Mouse (Mus musculus) forebrain, embryonic 10.5 days (tissue): ENCODE results near the gene Tbcb. TPM values are rescaled to one million over a fixed set of nuclear protein-coding genes. Genes with fewer than 3 reads are reported as not detected.
"Not testable (repeated sequence)": the region's sequence is repeated elsewhere in the genome, so short reads cannot be mapped to it uniquely, and the experiment has no call there.

Experiments
- DNase-seq: peaks from one replicate; pipeline ENCODE4 v3.0.0-alpha.2; 2017; ENCODE audit warnings: low spot score; ENCODE audit errors: extremely low spot score
- H3K27ac ChIP-seq: fragments of 300-500 bp; sonication (generic); 2 replicates; pipeline ENCODE4 v1.5.1; 2016; ENCODE audit warnings: mild to moderate bottlenecking
- H3K27me3 ChIP-seq: fragments of 300-500 bp; sonication (generic); 2 replicates; pipeline ENCODE4 v1.6.1; 2016; ENCODE audit warnings: mild to moderate bottlenecking; ENCODE audit not compliant: poor library complexity, severe bottlenecking
- H3K36me3 ChIP-seq: fragments of 300-500 bp; sonication (generic); replicated peaks from 2 replicates; pipeline ENCODE4 v1.6.1; 2016; ENCODE audit warnings: mild to moderate bottlenecking, moderate library complexity
- H3K4me1 ChIP-seq: fragments of 300-500 bp; sonication (generic); 2 replicates; pipeline ENCODE4 v1.6.1; 2016
- H3K4me3 ChIP-seq: fragments of 300-500 bp; sonication (generic); 2 replicates; pipeline ENCODE4 v1.5.1; 2016; ENCODE audit warnings: mild to moderate bottlenecking, moderate library complexity
- H3K9me3 ChIP-seq: fragments of 300-500 bp; sonication (generic); 2 replicates; pipeline ENCODE4 v1.6.1; 2016; ENCODE audit warnings: mild to moderate bottlenecking, moderate library complexity
- WGBS: fragments of 180-500 bp; shearing (Covaris S2); methylation state at CpG from one replicate; pipeline ENCODE4 v1.1.7; 2016; 5-methylcytosine and 5-hydroxymethylcytosine counted together
- polyA plus RNA-seq: library from polyadenylated mRNA; unstranded; fragments of >200 nt; fragmentation: Nextera tagmentation; extraction: Ambion mirVana; gene quantifications from 2 replicates; pipeline ENCODE4 v1.2.1, GENCODE M21; 2016

Tbcb gene
- polyA plus RNA-seq, 1 experiment from 2014 or later, result 248 TPM

- Histone ChIP-seq H3K27ac (no peak overlapping the region), H3K4me1 (no peaks in the 10 kb centered on the region), H3K27me3 (no peaks in the 10 kb centered on the region), H3K9me3 (no peaks in the 10 kb centered on the region), H3K4me3 (no peak overlapping the region), H3K36me3 (peaks cover 86% of the 10 kb centered on the region)
- WGBS, result 88% methylated on average over 12 of the region's 12 CpGs
- DNase-seq, result no peak
Measured at GRCm38 (mm10) chr7:30251956-30252954, 20.2 kb upstream of the Tbcb start.

- H3K27ac ChIP-seq, H3K27me3 ChIP-seq, H3K9me3 ChIP-seq, H3K4me3 ChIP-seq, DNase-seq: not testable (repeated sequence)
- Histone ChIP-seq H3K4me1 (peaks cover 11% of the 10 kb centered on the region), H3K36me3 (peaks cover 58% of the 10 kb centered on the region)
- WGBS, result 92% methylated on average over 3 of the region's 3 CpGs
Measured at GRCm38 (mm10) chr7:30237374-30237773, 5.3 kb upstream of the Tbcb start.

- no peaks in the 10 kb centered on the region for H3K27me3 ChIP-seq
- H3K4me1 ChIP-seq, result peaks cover 21% of the 10 kb centered on the region
- 0 out of 2 replicates have a peak within 1 kb of the TSS, but pooled peaks have one; percentile 3 for H3K4me3 ChIP-seq
- DNase-seq, result no peak
- H3K36me3 ChIP-seq, result peaks cover 41% of the 10 kb centered on the region
- 93% methylated on average over 4 of the region's 4 CpGs for WGBS
- H3K27ac ChIP-seq, result no peak within 1 kb of the TSS
- no peaks in the 10 kb centered on the region for H3K9me3 ChIP-seq
Measured at GRCm38 (mm10) chr7:30235625-30236024, 3.6 kb upstream of the Tbcb start, which contains the start of gene Ovol3. TSS of gene Ovol3 (minus strand) at chr7:30235725.

GRCm38 (mm10) chr7:30235091-30235490 is 3.0 kb upstream of the Tbcb start:
- Histone ChIP-seq H3K27me3 (no peaks in the 10 kb centered on the region), H3K9me3 (no peaks in the 10 kb centered on the region), H3K4me1 (peaks cover 24% of the 10 kb centered on the region), H3K4me3 (0 out of 2 replicates have a peak overlapping the region, but pooled peaks have one; percentile 3), H3K27ac (no peak overlapping the region), H3K36me3 (peaks cover 39% of the 10 kb centered on the region)
- whole genome bisulfite sequencing, result 95% methylated on average over 8 of the region's 8 CpGs
- no peak for DNase-seq

GRCm38 (mm10) chr7:30234276-30234858 is 2.3 kb upstream of the Tbcb start:
- Histone ChIP-seq H3K4me3 (no peak overlapping the region), H3K27me3 (no peaks in the 10 kb centered on the region), H3K27ac (no peak overlapping the region), H3K36me3 (peaks cover 38% of the 10 kb centered on the region), H3K4me1 (peaks cover 24% of the 10 kb centered on the region), H3K9me3 (no peaks in the 10 kb centered on the region)
- DNase-seq, result no peak
- WGBS, result 97% methylated on average over 15 of the region's 15 CpGs

GRCm38 (mm10) chr7:30233387-30233786 is 1.3 kb upstream of the Tbcb start:
- Histone ChIP-seq H3K9me3 (no peaks in the 10 kb centered on the region), H3K4me1 (peaks cover 24% of the 10 kb centered on the region), H3K27ac (peak overlapping the region; percentile 96; the same call in 1 of the 2 replicates), H3K36me3 (peaks cover 43% of the 10 kb centered on the region), H3K4me3 (peak overlapping the region; percentile 81), H3K27me3 (no peaks in the 10 kb centered on the region)
- WGBS, result 91% methylated on average over 20 of the region's 20 CpGs
- no peak for DNase-seq

GRCm38 (mm10) chr7:30232631-30233148 is 618 bp upstream of the Tbcb start:
- H3K36me3 ChIP-seq, result peaks cover 50% of the 10 kb centered on the region
- 8% methylated on average over 24 of the region's 24 CpGs for WGBS
- peak overlapping the region; percentile 81 for H3K4me3 ChIP-seq
- H3K4me1 ChIP-seq, result peaks cover 24% of the 10 kb centered on the region
- DNase-seq, result peak; percentile 58
- no peaks in the 10 kb centered on the region for H3K27me3 ChIP-seq
- H3K9me3 ChIP-seq, result no peaks in the 10 kb centered on the region
- peak overlapping the region; percentile 96 for H3K27ac ChIP-seq

GRCm38 (mm10) chr7:30231328-30231668 is 774 bp downstream of the Tbcb start:
- no peak for DNase-seq
- no peaks in the 10 kb centered on the region for H3K9me3 ChIP-seq
- peaks cover 24% of the 10 kb centered on the region for H3K4me1 ChIP-seq
- under 1% methylated on average over 16 of the region's 16 CpGs for WGBS
- peak overlapping the region; percentile 96 for H3K27ac ChIP-seq
- peak overlapping the region; percentile 81 for H3K4me3 ChIP-seq
- peaks cover 64% of the 10 kb centered on the region for H3K36me3 ChIP-seq
- H3K27me3 ChIP-seq, result no peaks in the 10 kb centered on the region

- H3K36me3 ChIP-seq, result peaks cover 69% of the 10 kb centered on the region
- peaks cover 12% of the 10 kb centered on the region for H3K4me1 ChIP-seq
- WGBS, result 93% methylated on average over 12 of the region's 12 CpGs
- H3K27me3 ChIP-seq, result no peaks in the 10 kb centered on the region
- DNase-seq, result no peak
- H3K4me3 ChIP-seq, result no peak overlapping the region
- no peak overlapping the region for H3K27ac ChIP-seq
- H3K9me3 ChIP-seq, result no peaks in the 10 kb centered on the region
Measured at GRCm38 (mm10) chr7:30224206-30224605, 7.9 kb downstream of the Tbcb start.

GRCm38 (mm10) chr7:30222205-30222604 is 9.9 kb downstream of the Tbcb start:
- Histone ChIP-seq H3K9me3 (no peaks in the 10 kb centered on the region), H3K27me3 (no peaks in the 10 kb centered on the region), H3K4me1 (peaks cover 16% of the 10 kb centered on the region), H3K36me3 (peaks cover 51% of the 10 kb centered on the region), H3K27ac (no peak overlapping the region), H3K4me3 (no peak overlapping the region)
- no peak for DNase-seq
- WGBS, result 95% methylated on average over 5 of the region's 5 CpGs

GRCm38 (mm10) chr7:30221433-30221832 is 10.6 kb downstream of the Tbcb start:
- peaks cover 19% of the 10 kb centered on the region for H3K4me1 ChIP-seq
- WGBS, result 86% methylated on average over 3 of the region's 3 CpGs
- no peak overlapping the region for H3K4me3 ChIP-seq
- H3K9me3 ChIP-seq, result no peaks in the 10 kb centered on the region
- H3K36me3 ChIP-seq, result peaks cover 44% of the 10 kb centered on the region
- DNase-seq, result no peak
- H3K27me3 ChIP-seq, result no peaks in the 10 kb centered on the region
- no peak overlapping the region for H3K27ac ChIP-seq

GRCm38 (mm10) chr7:30220008-30220356 is 12.1 kb downstream of the Tbcb start:
- Histone ChIP-seq H3K36me3 (peaks cover 29% of the 10 kb centered on the region), H3K4me1 (peaks cover 20% of the 10 kb centered on the region), H3K9me3 (no peaks in the 10 kb centered on the region), H3K27ac (peak overlapping the region; percentile 78), H3K27me3 (no peaks in the 10 kb centered on the region), H3K4me3 (peak overlapping the region; percentile 56)
- no peak for DNase-seq
- WGBS, result 25% methylated on average over 11 of the region's 11 CpGs
